Mouse (Mus musculus): Measurements from ENCODE around the gene Cntfr. TPM values are rescaled to one million over a fixed set of nuclear protein-coding genes. Genes with fewer than 3 reads are reported as not detected.

Cntfr gene
- polyA plus RNA-seq, 1 experiment from 2014 or later, result 4.3 TPM

DNA sequence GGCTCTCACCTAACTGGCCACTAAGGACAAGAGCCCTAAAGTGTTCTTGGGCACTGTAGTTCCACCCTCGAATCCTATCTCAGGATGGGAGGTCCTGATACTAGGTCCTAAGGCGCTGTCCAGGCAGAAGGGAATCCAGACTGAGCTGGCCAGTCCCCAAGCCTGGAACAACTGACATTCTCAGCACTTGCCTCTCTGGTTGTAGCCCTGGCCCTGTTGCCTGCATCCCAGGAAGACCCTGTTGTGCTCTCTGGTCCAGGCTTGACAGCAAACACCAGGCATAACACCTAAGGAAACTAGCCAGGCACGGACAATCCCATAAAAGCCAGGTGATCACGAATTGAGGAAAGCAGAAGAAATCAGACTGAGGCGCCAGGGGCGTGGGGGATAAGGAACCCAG lies 14.1 kb downstream of the Cntfr start:
- no peaks in the 10 kb centered on the region for H3K27me3 ChIP-seq (ENCODE audit: control insufficient read depth, insufficient read depth, low read length)
- H3K4me3 ChIP-seq (ENCODE audit: low read depth, low read length), result no peak overlapping the region
- TF ChIP-seq EP300 (optimal IDR thresholded peaks at IDR 0.05) (no peak), CTCF (IDR thresholded peaks at IDR 0.05; ENCODE audit: low read depth) (no peak)
- no peaks in the 10 kb centered on the region for H3K9me3 ChIP-seq (ENCODE audit: control insufficient read depth, low read length)
- H3K4me1 ChIP-seq (replicated peaks; ENCODE audit: control insufficient read depth, insufficient read depth), result no peaks in the 10 kb centered on the region
- no peak overlapping the region for H3K27ac ChIP-seq (replicated peaks)
- DNase-seq (ENCODE audit: low spot score) (no peak), ATAC-seq (ENCODE audit: low FRiP score, low TSS enrichment) (no peak)
- H3K4me2 ChIP-seq (replicated peaks; ENCODE audit: low read depth), result no peak overlapping the region
- no peak overlapping the region for H3K9ac ChIP-seq (ENCODE audit: low read length)
- 33% methylated on average over 6 of the region's 6 CpGs for WGBS
- no peaks in the 10 kb centered on the region for H3K36me3 ChIP-seq (ENCODE audit: control insufficient read depth, insufficient read depth, low read length)

- TF ChIP-seq EP300 (optimal IDR thresholded peaks at IDR 0.05) (no peak), CTCF (IDR thresholded peaks at IDR 0.05; ENCODE audit: low read depth) (no peak)
- no peaks in the 10 kb centered on the region for H3K9me3 ChIP-seq (ENCODE audit: control insufficient read depth, low read length)
- 74% methylated on average over 10 of the region's 10 CpGs for WGBS
- H3K4me1 ChIP-seq (replicated peaks; ENCODE audit: control insufficient read depth, insufficient read depth), result 0 out of 2 replicates have a peak, but pooled peaks cover 1% of the 10 kb centered on the region
- no peaks in the 10 kb centered on the region for H3K27me3 ChIP-seq (ENCODE audit: control insufficient read depth, insufficient read depth, low read length)
- DNase-seq (ENCODE audit: low spot score) (no peak), ATAC-seq (ENCODE audit: low FRiP score, low TSS enrichment) (no peak)
- H3K9ac ChIP-seq (ENCODE audit: low read length), result no peak overlapping the region
- H3K27ac ChIP-seq (replicated peaks), result no peak overlapping the region
- no peak overlapping the region for H3K4me3 ChIP-seq (ENCODE audit: low read depth, low read length)
- H3K4me2 ChIP-seq (replicated peaks; ENCODE audit: low read depth), result no peak overlapping the region
- no peaks in the 10 kb centered on the region for H3K36me3 ChIP-seq (ENCODE audit: control insufficient read depth, insufficient read depth, low read length)
Observed at GRCm38 (mm10) chr4:41681947-41682346, 14.9 kb downstream of the Cntfr start.

- Histone ChIP-seq H3K4me3 (ENCODE audit: low read depth, low read length) (no peak overlapping the region), H3K27ac (replicated peaks) (no peak overlapping the region), H3K4me2 (replicated peaks; ENCODE audit: low read depth) (no peak overlapping the region), H3K9me3 (ENCODE audit: control insufficient read depth, low read length) (no peaks in the 10 kb centered on the region), H3K27me3 (ENCODE audit: control insufficient read depth, insufficient read depth, low read length) (no peaks in the 10 kb centered on the region), H3K4me1 (replicated peaks; ENCODE audit: control insufficient read depth, insufficient read depth) (0 out of 2 replicates have a peak, but pooled peaks cover 2% of the 10 kb centered on the region), H3K9ac (ENCODE audit: low read length) (no peak overlapping the region), H3K36me3 (ENCODE audit: control insufficient read depth, insufficient read depth, low read length) (no peaks in the 10 kb centered on the region)
- DNase-seq (ENCODE audit: low spot score), result no peak
- TF ChIP-seq CTCF (IDR thresholded peaks at IDR 0.05; ENCODE audit: low read depth), result no peak
- no peak for TF ChIP-seq EP300 (optimal IDR thresholded peaks at IDR 0.05)
- no peak for ATAC-seq (ENCODE audit: low FRiP score, low TSS enrichment)
- 65% methylated on average over 4 of the region's 4 CpGs for WGBS
Observed at GRCm38 (mm10) chr4:41681176-41681575, 15.7 kb downstream of the Cntfr start.

- H3K9ac ChIP-seq (ENCODE audit: low read length), result no peak overlapping the region
- H3K36me3 ChIP-seq (ENCODE audit: control insufficient read depth, insufficient read depth, low read length), result no peaks in the 10 kb centered on the region
- H3K4me3 ChIP-seq (ENCODE audit: low read depth, low read length), result no peak overlapping the region
- ATAC-seq (ENCODE audit: low FRiP score, low TSS enrichment), result no peak
- no peak overlapping the region for H3K4me2 ChIP-seq (replicated peaks; ENCODE audit: low read depth)
- no peak overlapping the region for H3K27ac ChIP-seq (replicated peaks)
- no peaks in the 10 kb centered on the region for H3K27me3 ChIP-seq (ENCODE audit: control insufficient read depth, insufficient read depth, low read length)
- 40% methylated on average over 1 of the region's 2 CpGs for WGBS
- no peaks in the 10 kb centered on the region for H3K9me3 ChIP-seq (ENCODE audit: control insufficient read depth, low read length)
- 0 out of 2 replicates have a peak, but pooled peaks cover 2% of the 10 kb centered on the region for H3K4me1 ChIP-seq (replicated peaks; ENCODE audit: control insufficient read depth, insufficient read depth)
- DNase-seq (ENCODE audit: low spot score), result no peak
- TF ChIP-seq CTCF (IDR thresholded peaks at IDR 0.05; ENCODE audit: low read depth), result no peak
- no peak for TF ChIP-seq EP300 (optimal IDR thresholded peaks at IDR 0.05)
Observed at GRCm38 (mm10) chr4:41679291-41679690, 17.6 kb downstream of the Cntfr start.

DNA sequence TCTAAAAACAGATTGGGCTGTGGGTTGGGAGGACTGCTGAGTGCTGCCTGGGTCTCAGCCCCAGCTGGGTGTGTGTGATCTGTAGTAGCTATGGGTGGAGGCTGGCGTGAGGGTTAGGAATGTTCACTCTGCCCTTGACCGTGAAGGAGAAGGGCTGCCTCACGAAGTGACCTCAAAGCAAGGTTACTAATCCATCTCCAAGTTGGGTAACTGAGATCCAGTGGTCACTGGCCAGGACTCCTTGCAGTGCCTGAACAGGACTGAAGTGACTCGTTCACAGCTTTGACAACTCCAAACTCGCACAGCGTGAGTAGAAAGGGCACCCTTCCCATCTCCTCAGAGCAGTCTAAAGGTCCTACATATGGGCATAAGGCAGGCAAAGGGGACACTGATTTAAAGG lies 18.0 kb downstream of the Cntfr start:
- H3K4me3 ChIP-seq (ENCODE audit: low read depth, low read length), result no peak overlapping the region
- no peak overlapping the region for H3K4me2 ChIP-seq (replicated peaks; ENCODE audit: low read depth)
- H3K36me3 ChIP-seq (ENCODE audit: control insufficient read depth, insufficient read depth, low read length), result no peaks in the 10 kb centered on the region
- no peak overlapping the region for H3K9ac ChIP-seq (ENCODE audit: low read length)
- 0 out of 2 replicates have a peak, but pooled peaks cover 2% of the 10 kb centered on the region for H3K4me1 ChIP-seq (replicated peaks; ENCODE audit: control insufficient read depth, insufficient read depth)
- DNase-seq (ENCODE audit: low spot score), result no peak
- no peaks in the 10 kb centered on the region for H3K9me3 ChIP-seq (ENCODE audit: control insufficient read depth, low read length)
- no peak for ATAC-seq (ENCODE audit: low FRiP score, low TSS enrichment)
- TF ChIP-seq CTCF (IDR thresholded peaks at IDR 0.05; ENCODE audit: low read depth) (no peak), EP300 (optimal IDR thresholded peaks at IDR 0.05) (no peak)
- H3K27me3 ChIP-seq (ENCODE audit: control insufficient read depth, insufficient read depth, low read length), result no peaks in the 10 kb centered on the region
- 0 out of 2 replicates have a peak overlapping the region, but pooled peaks have one; percentile 4 for H3K27ac ChIP-seq (replicated peaks)
- 54% methylated on average over 6 of the region's 6 CpGs for WGBS

GRCm38 (mm10) chr4:41677006-41677629 lies 19.8 kb downstream of the Cntfr start:
- TF ChIP-seq EP300 (optimal IDR thresholded peaks at IDR 0.05) (no peak), CTCF (IDR thresholded peaks at IDR 0.05; ENCODE audit: low read depth) (peak; percentile 6; the same call in 1 of the 2 replicates)
- Histone ChIP-seq H3K36me3 (ENCODE audit: control insufficient read depth, insufficient read depth, low read length) (no peaks in the 10 kb centered on the region), H3K9me3 (ENCODE audit: control insufficient read depth, low read length) (no peaks in the 10 kb centered on the region), H3K9ac (ENCODE audit: low read length) (no peak overlapping the region), H3K4me2 (replicated peaks; ENCODE audit: low read depth) (no peak overlapping the region), H3K27me3 (ENCODE audit: control insufficient read depth, insufficient read depth, low read length) (no peaks in the 10 kb centered on the region), H3K4me3 (ENCODE audit: low read depth, low read length) (no peak overlapping the region), H3K27ac (replicated peaks) (no peak overlapping the region), H3K4me1 (replicated peaks; ENCODE audit: control insufficient read depth, insufficient read depth) (peaks cover 2% of the 10 kb centered on the region; the same call in 1 of the 2 replicates)
- peak; percentile 22; the same call in 1 of the 2 replicates for ATAC-seq (ENCODE audit: low FRiP score, low TSS enrichment)
- no peak for DNase-seq (ENCODE audit: low spot score)
- WGBS, result 44% methylated on average over 13 of the region's 13 CpGs
